Mouse (Mus musculus): Measurements from ENCODE around the gene Gm4884.
"Not testable (repeated sequence)": the region's sequence is repeated elsewhere in the genome, so short reads cannot be mapped to it uniquely, and the experiment has no call there.

The Gm4884 gene

DNA sequence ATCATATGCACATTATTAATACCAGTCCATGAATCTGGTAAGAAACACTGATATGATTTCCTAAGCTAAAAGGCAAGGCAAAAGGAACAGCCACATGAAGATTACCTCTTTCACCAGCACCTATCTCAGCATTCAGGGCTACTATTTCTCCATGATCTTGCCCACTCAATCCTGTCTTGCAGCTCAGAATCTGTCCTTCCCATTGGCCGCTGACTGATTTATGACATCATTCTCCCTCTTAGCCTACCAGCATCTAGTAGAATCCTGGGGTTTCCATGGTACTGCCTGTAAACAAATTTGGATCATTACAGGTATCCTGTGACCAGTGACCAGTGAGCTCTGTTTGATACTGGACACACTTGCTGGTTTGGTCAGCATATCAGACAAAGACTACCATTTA, at the start of gene Gm4884:
TSS of gene Gm4884 (plus strand) at position 301 of the 400 bp plus-strand sequence.
- not testable (repeated sequence) for DNase-seq (ENCODE audit: low spot score)

DNA sequence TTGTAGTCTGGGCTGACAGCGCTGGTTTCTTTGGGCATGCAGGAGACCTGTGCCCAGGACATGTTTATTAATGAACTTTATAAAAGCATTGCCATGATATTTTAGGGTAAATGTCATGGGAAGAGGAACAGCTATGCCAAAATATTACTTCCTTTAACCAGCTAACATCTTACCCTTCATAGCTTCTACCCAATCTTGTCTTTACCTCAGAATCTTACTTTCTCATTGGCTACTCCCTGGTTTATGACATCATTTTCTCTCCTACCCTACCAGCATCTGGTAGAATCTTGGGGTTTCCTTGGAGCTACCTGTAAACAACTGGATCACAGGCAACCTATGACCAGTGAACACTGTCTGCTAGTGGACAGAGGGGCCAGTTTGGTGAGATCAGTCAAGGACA, 45.3 kb upstream of the Gm4884 start, which contains the start of gene 4930433I11Rik:
TSS of gene 4930433I11Rik (plus strand) at position 301 of the 400 bp plus-strand sequence.
- no peak for DNase-seq (ENCODE audit: low spot score)

DNA sequence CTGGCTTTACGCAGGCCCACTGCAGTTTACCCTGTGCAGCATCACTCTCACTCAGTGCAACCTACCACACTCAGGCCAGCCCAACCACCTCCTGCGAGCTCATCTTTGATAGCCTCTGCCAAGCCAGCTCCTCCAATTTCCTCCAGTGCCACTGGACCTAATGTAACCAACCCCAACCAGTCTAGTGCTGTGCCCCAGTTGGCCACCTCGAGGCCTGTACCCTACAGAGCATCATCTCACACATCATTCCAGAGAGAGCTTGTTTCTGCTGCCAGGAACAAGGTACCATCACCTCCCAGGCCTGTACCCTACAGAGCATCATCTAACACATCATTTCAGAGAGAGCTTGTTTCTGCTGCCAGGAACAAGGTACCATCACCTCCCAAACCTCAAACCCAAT, 11.5 kb downstream of the Gm4884 start:
- DNase-seq (ENCODE audit: low spot score), result not testable (repeated sequence)

All from ovary, postnatal 10 days (tissue).